Mouse (Mus musculus) gastrocnemius, postnatal 4 days (tissue): Measurements from ENCODE around the gene Myadm. TPM values are rescaled to one million over a fixed set of nuclear protein-coding genes. Genes with fewer than 3 reads are reported as not detected.

Experiments used
- total RNA-seq, 2 experiments: library from RNA; stranded (reverse); gene quantifications; 2 replicates each; pipeline ENCODE4 v1.2.3; 2021

Myadm gene
- total RNA-seq, 2 experiments from 2014 or later, result 195 to 196 TPM

Other genes with a start within 250 kb of the Myadm start
- not detected for gene AU018091, start 119.9 kb upstream of the Myadm start, total RNA-seq
- gene Nlrp12, start 39.3 kb upstream of the Myadm start, total RNA-seq, result not detected
- gene Prkcg, start 99 bp downstream of the Myadm start, total RNA-seq, result 1 to 10 TPM; 2.5 to 4.6 TPM
- gene Cacng7, start 43.9 kb downstream of the Myadm start, total RNA-seq, result 10 to 100 TPM; 18.9 to 20.5 TPM
- not detected for gene Cacng8, start 101.6 kb downstream of the Myadm start, total RNA-seq
- 10 to 100 TPM; 76.0 to 76.4 TPM for gene Cacng6, start 135.1 kb downstream of the Myadm start, total RNA-seq
- under 1 TPM; 0.32 to 0.52 TPM for gene Tarm1, start 213.5 kb downstream of the Myadm start, total RNA-seq